Mouse (Mus musculus) spleen, postnatal 10 days (tissue): Measurements from ENCODE around the gene Notch1.
A peak's percentile ranks its signal among the peaks of the same experiment; 100 is the strongest.

Source experiments
- DNase-seq, 2 experiments: peaks; one replicate each; pipeline ENCODE4 v3.0.0; 2021 to 2022; ENCODE audit warnings: low spot score in 2 of 2

Gene Notch1

GRCm38 (mm10) chr2:26516275-26516674 is at the start of gene Notch1:
Gene Notch1 (minus strand): TSS chr2:26516663.
- no peak for DNase-seq

- DNase-seq, result peak in 1 of 2 experiments; percentile 72
Observed at GRCm38 (mm10) chr2:26566221-26566620, 49.8 kb upstream of the Notch1 start.

- no peak for DNase-seq
Observed at GRCm38 (mm10) chr2:26561351-26562016, 45.0 kb upstream of the Notch1 start.

- DNase-seq, result no peak
Observed at GRCm38 (mm10) chr2:26560506-26560905, 44.0 kb upstream of the Notch1 start.

GRCm38 (mm10) chr2:26556535-26556993 is 40.1 kb upstream of the Notch1 start:
- DNase-seq, result no peak

GRCm38 (mm10) chr2:26555076-26555475 is 38.6 kb upstream of the Notch1 start:
- DNase-seq, result no peak

GRCm38 (mm10) chr2:26553904-26554303 is 37.4 kb upstream of the Notch1 start:
- DNase-seq, result no peak

- no peak for DNase-seq
Observed at GRCm38 (mm10) chr2:26552066-26552465, 35.6 kb upstream of the Notch1 start.

- DNase-seq, result no peak
Observed at GRCm38 (mm10) chr2:26551446-26551845, 35.0 kb upstream of the Notch1 start.

GRCm38 (mm10) chr2:26550777-26551176 is 34.3 kb upstream of the Notch1 start:
- no peak for DNase-seq

GRCm38 (mm10) chr2:26550205-26550604 is 33.7 kb upstream of the Notch1 start:
- DNase-seq, result no peak

- DNase-seq, result no peak
Observed at GRCm38 (mm10) chr2:26549801-26550200, 33.3 kb upstream of the Notch1 start.

GRCm38 (mm10) chr2:26547481-26547880 is 31.0 kb upstream of the Notch1 start:
- no peak for DNase-seq

GRCm38 (mm10) chr2:26544265-26544664 is 27.8 kb upstream of the Notch1 start:
- DNase-seq, result no peak

- DNase-seq, result no peak
Observed at GRCm38 (mm10) chr2:26543768-26544167, 27.3 kb upstream of the Notch1 start.

GRCm38 (mm10) chr2:26543155-26543554 is 26.7 kb upstream of the Notch1 start:
- DNase-seq, result no peak

GRCm38 (mm10) chr2:26541258-26541910 is 24.9 kb upstream of the Notch1 start:
- no peak for DNase-seq

GRCm38 (mm10) chr2:26540721-26541120 is 24.3 kb upstream of the Notch1 start:
- no peak for DNase-seq

GRCm38 (mm10) chr2:26539516-26539915 is 23.1 kb upstream of the Notch1 start:
- no peak for DNase-seq

GRCm38 (mm10) chr2:26535517-26536045 is 19.1 kb upstream of the Notch1 start:
- no peak for DNase-seq

GRCm38 (mm10) chr2:26534616-26535015 is 18.2 kb upstream of the Notch1 start:
- DNase-seq, result peak in 1 of 2 experiments; percentile 47

- no peak for DNase-seq
Observed at GRCm38 (mm10) chr2:26534161-26534560, 17.7 kb upstream of the Notch1 start.

GRCm38 (mm10) chr2:26533249-26533648 is 16.8 kb upstream of the Notch1 start:
- no peak for DNase-seq
